Mouse (Mus musculus): ENCODE measurements around the gene Pdlim3.
"Not testable (repeated sequence)": the region's sequence is repeated elsewhere in the genome, so short reads cannot be mapped to it uniquely, and the experiment has no call there.

Gene Pdlim3

GRCm38 (mm10) chr8:45885202-45885685 is at the start of gene Pdlim3:
Pdlim3 (plus strand) TSS chr8:45885461.
- peak; percentile 65 for DNase-seq (ENCODE audit: extremely low spot score, low spot score)

GRCm38 (mm10) chr8:45843306-45843705 is 42.0 kb upstream of the Pdlim3 start:
- no peak for DNase-seq (ENCODE audit: extremely low spot score, low spot score)

GRCm38 (mm10) chr8:45844097-45844885 is 41.0 kb upstream of the Pdlim3 start:
- DNase-seq (ENCODE audit: extremely low spot score, low spot score): no peak

- DNase-seq (ENCODE audit: extremely low spot score, low spot score): no peak
Observed at GRCm38 (mm10) chr8:45844911-45845481, 40.3 kb upstream of the Pdlim3 start.

- DNase-seq (ENCODE audit: extremely low spot score, low spot score): no peak
Observed at GRCm38 (mm10) chr8:45845906-45846305, 39.4 kb upstream of the Pdlim3 start.

GRCm38 (mm10) chr8:45855118-45855517 is 30.1 kb upstream of the Pdlim3 start:
- no peak for DNase-seq (ENCODE audit: extremely low spot score, low spot score)

- no peak for DNase-seq (ENCODE audit: extremely low spot score, low spot score)
Observed at GRCm38 (mm10) chr8:45857734-45858133, 27.5 kb upstream of the Pdlim3 start.

GRCm38 (mm10) chr8:45858391-45858790 is 26.9 kb upstream of the Pdlim3 start:
- DNase-seq (ENCODE audit: extremely low spot score, low spot score): no peak

- not testable (repeated sequence) for DNase-seq (ENCODE audit: extremely low spot score, low spot score)
Observed at GRCm38 (mm10) chr8:45871587-45871986, 13.7 kb upstream of the Pdlim3 start.

- no peak for DNase-seq (ENCODE audit: extremely low spot score, low spot score)
Observed at GRCm38 (mm10) chr8:45872077-45872476, 13.2 kb upstream of the Pdlim3 start.

- DNase-seq (ENCODE audit: extremely low spot score, low spot score): peak; percentile 44
Observed at GRCm38 (mm10) chr8:45874945-45875626, 10.2 kb upstream of the Pdlim3 start.

- DNase-seq (ENCODE audit: extremely low spot score, low spot score): no peak
Observed at GRCm38 (mm10) chr8:45876397-45876796, 8.9 kb upstream of the Pdlim3 start.

GRCm38 (mm10) chr8:45877680-45878079 is 7.6 kb upstream of the Pdlim3 start:
- DNase-seq (ENCODE audit: extremely low spot score, low spot score): no peak

- DNase-seq (ENCODE audit: extremely low spot score, low spot score): no peak
Observed at GRCm38 (mm10) chr8:45880457-45880856, 4.8 kb upstream of the Pdlim3 start.

- DNase-seq (ENCODE audit: extremely low spot score, low spot score): no peak
Observed at GRCm38 (mm10) chr8:45881726-45882125, 3.5 kb upstream of the Pdlim3 start.

- DNase-seq (ENCODE audit: extremely low spot score, low spot score): no peak
Observed at GRCm38 (mm10) chr8:45883793-45884192, 1.5 kb upstream of the Pdlim3 start.

- no peak for DNase-seq (ENCODE audit: extremely low spot score, low spot score)
Observed at GRCm38 (mm10) chr8:45884552-45884951, 709 bp upstream of the Pdlim3 start.

GRCm38 (mm10) chr8:45885775-45886174 is 514 bp downstream of the Pdlim3 start:
- DNase-seq (ENCODE audit: extremely low spot score, low spot score): peak; percentile 21

GRCm38 (mm10) chr8:45889737-45890136 is 4.5 kb downstream of the Pdlim3 start:
- DNase-seq (ENCODE audit: extremely low spot score, low spot score): no peak

GRCm38 (mm10) chr8:45896590-45896989 is 11.3 kb downstream of the Pdlim3 start:
- DNase-seq (ENCODE audit: extremely low spot score, low spot score): no peak

GRCm38 (mm10) chr8:45899783-45900182 is 14.5 kb downstream of the Pdlim3 start:
- no peak for DNase-seq (ENCODE audit: extremely low spot score, low spot score)

GRCm38 (mm10) chr8:45901626-45902025 is 16.4 kb downstream of the Pdlim3 start:
- no peak for DNase-seq (ENCODE audit: extremely low spot score, low spot score)
